Mouse (Mus musculus): ENCODE measurements around the gene Lrrc75a. TPM values are rescaled to one million over a fixed set of nuclear protein-coding genes. Genes with fewer than 3 reads are reported as not detected.

Gene Lrrc75a
- polyA plus RNA-seq, 1 experiment from 2014 or later: 11.4 TPM

- no peak overlapping the region for H3K9ac ChIP-seq (replicated peaks)
- WGBS: 85% methylated on average over 10 of the region's 10 CpGs
- peaks cover 54% of the 10 kb centered on the region for H3K4me1 ChIP-seq (replicated peaks)
- no peak overlapping the region for H3K4me2 ChIP-seq (replicated peaks)
- H3K36me3 ChIP-seq: no peaks in the 10 kb centered on the region
- H3K27me3 ChIP-seq: no peaks in the 10 kb centered on the region
- no peaks in the 10 kb centered on the region for H3K9me3 ChIP-seq
- no peak overlapping the region for H3K4me3 ChIP-seq (replicated peaks)
- no peak for ATAC-seq
- no peak overlapping the region for H3K27ac ChIP-seq
These were observed 4.5 kb downstream of the Lrrc75a start for GRCm38 (mm10) chr11:62643681-62644363.

GRCm38 (mm10) chr11:62643011-62643631 is 5.2 kb downstream of the Lrrc75a start:
- Histone ChIP-seq H3K27me3 (no peaks in the 10 kb centered on the region), H3K4me1 (replicated peaks) (peaks cover 53% of the 10 kb centered on the region), H3K4me2 (replicated peaks) (no peak overlapping the region), H3K36me3 (no peaks in the 10 kb centered on the region), H3K9me3 (no peaks in the 10 kb centered on the region), H3K9ac (replicated peaks) (0 out of 2 replicates have a peak overlapping the region, but pooled peaks have one; percentile 16), H3K27ac (peak overlapping the region; percentile 17; the same call in 1 of the 2 replicates), H3K4me3 (replicated peaks) (no peak overlapping the region)
- ATAC-seq: no peak
- 66% methylated on average over 8 of the region's 8 CpGs for WGBS

GRCm38 (mm10) chr11:62642023-62642844 is 6.1 kb downstream of the Lrrc75a start:
- H3K27ac ChIP-seq: no peak overlapping the region
- H3K4me3 ChIP-seq (replicated peaks): no peak overlapping the region
- no peaks in the 10 kb centered on the region for H3K27me3 ChIP-seq
- WGBS: 55% methylated on average over 11 of the region's 11 CpGs
- H3K9me3 ChIP-seq: no peaks in the 10 kb centered on the region
- no peak overlapping the region for H3K4me2 ChIP-seq (replicated peaks)
- H3K36me3 ChIP-seq: no peaks in the 10 kb centered on the region
- H3K9ac ChIP-seq (replicated peaks): no peak overlapping the region
- H3K4me1 ChIP-seq (replicated peaks): peaks cover 45% of the 10 kb centered on the region
- no peak for ATAC-seq

GRCm38 (mm10) chr11:62640378-62640777 is 7.9 kb downstream of the Lrrc75a start:
- no peak overlapping the region for H3K4me3 ChIP-seq (replicated peaks)
- peaks cover 31% of the 10 kb centered on the region for H3K4me1 ChIP-seq (replicated peaks)
- ATAC-seq: no peak
- WGBS: 84% methylated on average over 3 of the region's 3 CpGs
- H3K9me3 ChIP-seq: no peaks in the 10 kb centered on the region
- no peaks in the 10 kb centered on the region for H3K27me3 ChIP-seq
- H3K4me2 ChIP-seq (replicated peaks): no peak overlapping the region
- H3K36me3 ChIP-seq: no peaks in the 10 kb centered on the region
- H3K9ac ChIP-seq (replicated peaks): no peak overlapping the region
- no peak overlapping the region for H3K27ac ChIP-seq

- H3K4me3 ChIP-seq (replicated peaks): no peak overlapping the region
- WGBS: 94% methylated on average over 4 of the region's 4 CpGs
- H3K9me3 ChIP-seq: no peaks in the 10 kb centered on the region
- no peak overlapping the region for H3K4me2 ChIP-seq (replicated peaks)
- H3K36me3 ChIP-seq: no peaks in the 10 kb centered on the region
- H3K27me3 ChIP-seq: no peaks in the 10 kb centered on the region
- no peak overlapping the region for H3K9ac ChIP-seq (replicated peaks)
- peaks cover 21% of the 10 kb centered on the region for H3K4me1 ChIP-seq (replicated peaks)
- H3K27ac ChIP-seq: no peak overlapping the region
- ATAC-seq: no peak
These were observed 9.9 kb downstream of the Lrrc75a start for GRCm38 (mm10) chr11:62638402-62638801.

GRCm38 (mm10) chr11:62637806-62638205 is 10.5 kb downstream of the Lrrc75a start:
- Histone ChIP-seq H3K4me2 (replicated peaks) (no peak overlapping the region), H3K4me3 (replicated peaks) (no peak overlapping the region), H3K27me3 (no peaks in the 10 kb centered on the region), H3K9me3 (no peaks in the 10 kb centered on the region), H3K27ac (no peak overlapping the region), H3K36me3 (no peaks in the 10 kb centered on the region), H3K4me1 (replicated peaks) (peaks cover 15% of the 10 kb centered on the region), H3K9ac (replicated peaks) (no peak overlapping the region)
- 88% methylated on average over 6 of the region's 6 CpGs for WGBS
- ATAC-seq: no peak

- Histone ChIP-seq H3K9me3 (no peaks in the 10 kb centered on the region), H3K4me3 (replicated peaks) (no peak overlapping the region), H3K36me3 (no peaks in the 10 kb centered on the region), H3K27me3 (no peaks in the 10 kb centered on the region), H3K4me2 (replicated peaks) (no peak overlapping the region), H3K27ac (no peak overlapping the region), H3K4me1 (replicated peaks) (peaks cover 12% of the 10 kb centered on the region), H3K9ac (replicated peaks) (no peak overlapping the region)
- ATAC-seq: no peak
- WGBS: 80% methylated on average over 5 of the region's 5 CpGs
These were observed 10.9 kb downstream of the Lrrc75a start for GRCm38 (mm10) chr11:62637401-62637800.

GRCm38 (mm10) chr11:62636840-62637221 is 11.5 kb downstream of the Lrrc75a start:
- 94% methylated on average over 3 of the region's 3 CpGs for WGBS
- no peak for ATAC-seq
- H3K4me2 ChIP-seq (replicated peaks): no peak overlapping the region
- H3K36me3 ChIP-seq: no peaks in the 10 kb centered on the region
- H3K4me3 ChIP-seq (replicated peaks): no peak overlapping the region
- H3K9ac ChIP-seq (replicated peaks): no peak overlapping the region
- H3K9me3 ChIP-seq: no peaks in the 10 kb centered on the region
- H3K27ac ChIP-seq: no peak overlapping the region
- no peaks in the 10 kb centered on the region for H3K27me3 ChIP-seq
- peaks cover 8% of the 10 kb centered on the region for H3K4me1 ChIP-seq (replicated peaks)

GRCm38 (mm10) chr11:62636105-62636839 is 12.1 kb downstream of the Lrrc75a start:
- no peak for ATAC-seq
- Histone ChIP-seq H3K27ac (no peak overlapping the region), H3K27me3 (no peaks in the 10 kb centered on the region), H3K9me3 (no peaks in the 10 kb centered on the region), H3K4me3 (replicated peaks) (no peak overlapping the region), H3K36me3 (no peaks in the 10 kb centered on the region), H3K9ac (replicated peaks) (peak overlapping the region; percentile 19; the same call in 1 of the 2 replicates), H3K4me1 (replicated peaks) (peaks cover 10% of the 10 kb centered on the region), H3K4me2 (replicated peaks) (no peak overlapping the region)
- 68% methylated on average over 11 of the region's 11 CpGs for WGBS

- Histone ChIP-seq H3K4me2 (replicated peaks) (no peak overlapping the region), H3K36me3 (no peaks in the 10 kb centered on the region), H3K4me3 (replicated peaks) (no peak overlapping the region), H3K27me3 (no peaks in the 10 kb centered on the region), H3K4me1 (replicated peaks) (peaks cover 18% of the 10 kb centered on the region), H3K9ac (replicated peaks) (no peak overlapping the region), H3K27ac (no peak overlapping the region), H3K9me3 (no peaks in the 10 kb centered on the region)
- no peak for ATAC-seq
- 77% methylated on average over 3 of the region's 3 CpGs for WGBS
These were observed 12.9 kb downstream of the Lrrc75a start for GRCm38 (mm10) chr11:62635406-62635805.

- Histone ChIP-seq H3K27me3 (no peaks in the 10 kb centered on the region), H3K9me3 (no peaks in the 10 kb centered on the region), H3K4me2 (replicated peaks) (no peak overlapping the region; the same call in 1 of the 2 replicates), H3K36me3 (no peaks in the 10 kb centered on the region), H3K9ac (replicated peaks) (no peak overlapping the region), H3K4me1 (replicated peaks) (peaks cover 39% of the 10 kb centered on the region), H3K27ac (peak overlapping the region; percentile 86), H3K4me3 (replicated peaks) (no peak overlapping the region)
- WGBS: 25% methylated on average over 4 of the region's 4 CpGs
- no peak for ATAC-seq
These were observed 17.2 kb downstream of the Lrrc75a start for GRCm38 (mm10) chr11:62631138-62631537.
